Mouse (Mus musculus): ENCODE data around the gene Cbx4. TPM values are rescaled to one million over a fixed set of nuclear protein-coding genes. Genes with fewer than 3 reads are reported as not detected.

Gene Cbx4
- polyA plus RNA-seq, 1 experiment from 2014 or later, result 13.3 TPM

- H3K4me3 ChIP-seq, result peak overlapping the region; percentile 29
- peak overlapping the region; percentile 56 for H3K4me2 ChIP-seq
- H3K27me3 ChIP-seq, result peaks cover 63% of the 10 kb centered on the region
- no peak overlapping the region for H3K27ac ChIP-seq
- peaks cover 22% of the 10 kb centered on the region for H3K36me3 ChIP-seq
- peaks cover 44% of the 10 kb centered on the region for H3K4me1 ChIP-seq
- ATAC-seq (ENCODE audit: borderline replicate concordance, extremely low read depth, low FRiP score, low TSS enrichment), result no peak
- H3K9ac ChIP-seq, result no peak overlapping the region
- 5% methylated on average over 18 of the region's 19 CpGs for WGBS
- H3K9me3 ChIP-seq, result no peaks in the 10 kb centered on the region
These were observed 51.4 kb downstream of the Cbx4 start for GRCm38 (mm10) chr11:119034635-119035034.

GRCm38 (mm10) chr11:119033874-119034558 lies 52.0 kb downstream of the Cbx4 start:
- whole genome bisulfite sequencing, result 1% methylated on average over 26 of the region's 26 CpGs
- H3K4me2 ChIP-seq, result peak overlapping the region; percentile 56
- peak overlapping the region; percentile 29 for H3K4me3 ChIP-seq
- no peaks in the 10 kb centered on the region for H3K9me3 ChIP-seq
- H3K36me3 ChIP-seq, result peaks cover 26% of the 10 kb centered on the region
- H3K27me3 ChIP-seq, result peaks cover 60% of the 10 kb centered on the region
- no peak overlapping the region for H3K27ac ChIP-seq
- H3K9ac ChIP-seq, result no peak overlapping the region
- peak; percentile 34; the same call in 1 of the 2 replicates for ATAC-seq (ENCODE audit: borderline replicate concordance, extremely low read depth, low FRiP score, low TSS enrichment)
- peaks cover 38% of the 10 kb centered on the region for H3K4me1 ChIP-seq

Other genes with a start within 250 kb of the Cbx4 start
- 0.20 and 0.29 TPM in 2 replicates for gene Rbfox3, start 174.6 kb downstream of the Cbx4 start, polyA plus RNA-seq (2015; fragmentation: Nextera tagmentation; extraction: Ambion mirVana)
- not detected in 2 replicates for gene Enpp7, start 98.0 kb downstream of the Cbx4 start, polyA plus RNA-seq (2015; fragmentation: Nextera tagmentation; extraction: Ambion mirVana)
- gene Cbx2, start 63.3 kb downstream of the Cbx4 start, polyA plus RNA-seq (2015; fragmentation: Nextera tagmentation; extraction: Ambion mirVana), result 36.7 and 38.3 TPM in 2 replicates
- gene Cbx8, start 45.3 kb downstream of the Cbx4 start, polyA plus RNA-seq (2015; fragmentation: Nextera tagmentation; extraction: Ambion mirVana), result 9.4 and 11.3 TPM in 2 replicates
- 19.9 and 20.9 TPM in 2 replicates for gene Tbc1d16, start 142.3 kb upstream of the Cbx4 start, polyA plus RNA-seq (2015; fragmentation: Nextera tagmentation; extraction: Ambion mirVana)
- gene Ccdc40, start 142.4 kb upstream of the Cbx4 start, polyA plus RNA-seq (2015; fragmentation: Nextera tagmentation; extraction: Ambion mirVana), result 4.9 and 5.7 TPM in 2 replicates
- 61.5 and 66.1 TPM in 2 replicates for gene Gaa, start 181.7 kb upstream of the Cbx4 start, polyA plus RNA-seq (2015; fragmentation: Nextera tagmentation; extraction: Ambion mirVana)
- gene Eif4a3, start 213.9 kb upstream of the Cbx4 start, polyA plus RNA-seq (2015; fragmentation: Nextera tagmentation; extraction: Ambion mirVana), result 369 and 387 TPM in 2 replicates
- 0.05 and 0.09 TPM in 2 replicates for gene Card14, start 221.5 kb upstream of the Cbx4 start, polyA plus RNA-seq (2015; fragmentation: Nextera tagmentation; extraction: Ambion mirVana)

Measured in lung, embryonic 15.5 days (tissue).